In the genomic region with DNA sequence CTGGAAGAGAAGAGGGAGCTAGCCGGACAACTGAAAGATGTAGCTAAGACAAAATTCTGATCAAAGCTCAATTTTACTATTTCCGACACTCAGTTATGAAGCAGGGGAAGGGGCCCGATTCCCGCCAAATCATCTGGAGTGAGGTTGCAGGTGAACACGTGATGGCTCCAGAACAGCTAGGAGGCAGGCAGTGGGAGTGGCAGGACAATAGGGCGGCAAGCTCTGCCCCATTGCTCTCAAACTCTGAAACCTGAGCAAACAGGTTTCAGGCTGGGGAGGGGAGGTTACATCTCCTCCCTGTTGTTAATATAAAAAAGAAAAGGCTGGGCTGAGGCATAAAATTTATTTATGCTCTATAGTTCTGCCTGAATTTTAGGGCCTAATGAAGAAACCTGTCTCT, we compare ENCODE assay signal across 7 mouse cellular contexts. TPM values are rescaled to one million over a fixed set of nuclear protein-coding genes. Genes with fewer than 3 reads are reported as not detected.
DNase-seq lines count a peak whose midpoint lies in the region; TF ChIP-seq lines count a peak whose summit lies in the region.
"Not testable (repeated sequence)": the region's sequence is repeated elsewhere in the genome, so short reads cannot be mapped to it uniquely, and the experiment has no call there.
"Had no signal": no experiment of that assay in that cellular context is flagged by ENCODE, and none has a peak within 500 bp of the region (broad histone marks: within the 10 kb centered on the region; RNA-seq: fewer than 3 reads in every experiment).

No protein-coding gene starts in this region.

- H3K27ac ChIP-seq in ES-E14 (ENCODE audit: insufficient read depth, low read depth, low read length, poor library complexity, severe bottlenecking): peak overlapping the region; percentile 56; the same call in 1 of the 2 replicates
- peak overlapping the region; percentile 88 for H3K27ac ChIP-seq in kidney, adult 2 months (ENCODE audit: insufficient read depth, low read depth, low read length)

- not testable (repeated sequence) for TF ChIP-seq CTCF in E14TG2a.4 (conservative IDR thresholded peaks at IDR 0.05; ENCODE audit: low read length); kidney, adult 2 months (conservative IDR thresholded peaks at IDR 0.05; ENCODE audit: insufficient read depth, insufficient read length, low read depth, low read length)

- not testable (repeated sequence) for DNase-seq in ES-E14 (ENCODE audit: low read depth, low spot score)
- peak; percentile 31 for DNase-seq in heart, adult 11 months
- peak; percentile 82 for DNase-seq in kidney, adult 2 months
- DNase-seq in kidney, postnatal 10 days: peak; percentile 50
- peak; percentile 69 to 80 for DNase-seq in kidney, postnatal 36 days

- TF ChIP-seq POLR2A in kidney, adult 2 months (IDR thresholded peaks at IDR 0.05; ENCODE audit: low read depth, low read length): not testable (repeated sequence)

- peaks cover 48% of the 10 kb centered on the region for H3K4me1 ChIP-seq in E14TG2a.4 (replicated peaks; ENCODE audit: low read depth, low read length)
- not testable (repeated sequence) for H3K4me1 ChIP-seq in ES-E14 (ENCODE audit: control insufficient read depth in 2 of 2, insufficient read depth in 2 of 2, low read length in 2 of 2, poor library complexity in 1 of 2)
- peaks cover 17% of the 10 kb centered on the region for H3K4me1 ChIP-seq in kidney, adult 2 months (ENCODE audit: control insufficient read depth, insufficient read depth, low read length)

- not testable (repeated sequence) for H3K27me3 ChIP-seq in E14TG2a.4 (ENCODE audit: insufficient read depth, low read length); kidney, adult 2 months (replicated peaks; ENCODE audit: control insufficient read depth, insufficient read depth, low read length)

- peaks cover 20% of the 10 kb centered on the region for H3K9me3 ChIP-seq in E14TG2a.4 (ENCODE audit: low read length)
- not testable (repeated sequence) for H3K9me3 ChIP-seq in ES-E14 (ENCODE audit: control insufficient read depth, insufficient read depth, low read depth, low read length)

- in situ Hi-C loops in ES-E14 (cut with MboI; ENCODE audit: low sequenced_read_pairs in 2 of 2, unreplicated experiment in 2 of 2): not testable (repeated sequence)

- WGBS in kidney, adult 2 months: 44% methylated on average over 6 of the region's 6 CpGs

- H3K4me3 ChIP-seq in E14TG2a.4 (replicated peaks; ENCODE audit: low read length): peak overlapping the region; percentile 48; the same call in 1 of the 2 replicates
- H3K4me3 ChIP-seq in ES-E14 (ENCODE audit: insufficient read depth in 1 of 2, low read depth in 1 of 2, low read length in 2 of 2, poor library complexity in 1 of 2, severe bottlenecking in 1 of 2): peak overlapping the region in 1 of 2 experiments; percentile 46; a peak in 2 of 4 replicates
- H3K4me3 ChIP-seq in kidney, adult 2 months (ENCODE audit: insufficient read depth, low read depth, low read length): not testable (repeated sequence)

- H3K36me3 ChIP-seq in E14TG2a.4 (ENCODE audit: insufficient read depth, low read length): peaks cover 10% of the 10 kb centered on the region
- not testable (repeated sequence) for H3K36me3 ChIP-seq in ES-E14 (ENCODE audit: control insufficient read depth, insufficient read depth, low read length, poor library complexity, severe bottlenecking); kidney, adult 2 months (ENCODE audit: control insufficient read depth, insufficient read depth, low read length)

- H3K9ac ChIP-seq in ES-E14 (ENCODE audit: insufficient read depth, low read depth, low read length, poor library complexity, severe bottlenecking): peak overlapping the region; percentile 59; the same call in 1 of the 2 replicates

RNA-seq across cellular contexts. Expression of gene Armh3, which starts 4.8 kb away (rescaled TPM):
- 8.0 and 10.1 TPM in 2 replicates for total RNA-seq in ES-E14 (2012; rRNA removed)
- polyA plus RNA-seq in kidney, adult 2 months (2012; rRNA removed): 11.4 and 12.2 TPM in 2 replicates
- polyA plus RNA-seq: erythroblast, embryonic 14.5 days had no signal

RNA-seq across cellular contexts. Expression of gene Hps6, which starts 9.9 kb away (rescaled TPM):
- total RNA-seq in ES-E14 (2012; rRNA removed): 4.9 and 6.9 TPM in 2 replicates
- polyA plus RNA-seq in kidney, adult 2 months (2012; rRNA removed): 4.8 and 5.5 TPM in 2 replicates

RNA-seq across cellular contexts. Expression of gene Pprc1, which starts 51.2 kb away (rescaled TPM):
- 68.4 and 75.1 TPM in 2 replicates for total RNA-seq in ES-E14 (2012; rRNA removed)
- polyA plus RNA-seq in kidney, adult 2 months (2012; rRNA removed): 10.7 and 10.8 TPM in 2 replicates

RNA-seq across cellular contexts. Expression of gene Ldb1, which starts 51.6 kb away (rescaled TPM):
- total RNA-seq in ES-E14 (2012; rRNA removed): 123 and 207 TPM in 2 replicates
- 107 and 111 TPM in 2 replicates for polyA plus RNA-seq in kidney, adult 2 months (2012; rRNA removed)
